Mouse (Mus musculus) liver (tissue): ENCODE data around the gene 1700019D03Rik.
"Not testable (repeated sequence)": the region's sequence is repeated elsewhere in the genome, so short reads cannot be mapped to it uniquely, and the experiment has no call there.

Source experiments
- DNase-seq: peaks from one replicate; pipeline ENCODE4 v3.0.0-alpha.2; 2020; ENCODE audit warnings: mixed read lengths

Gene 1700019D03Rik

GRCm38 (mm10) chr1:52953548-52953947 lies 66.4 kb downstream of the 1700019D03Rik start:
- DNase-seq = no peak

- DNase-seq = peak; percentile 28
Observed at GRCm38 (mm10) chr1:52952551-52953397, 67.2 kb downstream of the 1700019D03Rik start.

GRCm38 (mm10) chr1:52952143-52952542 lies 67.8 kb downstream of the 1700019D03Rik start:
- DNase-seq = no peak

DNA sequence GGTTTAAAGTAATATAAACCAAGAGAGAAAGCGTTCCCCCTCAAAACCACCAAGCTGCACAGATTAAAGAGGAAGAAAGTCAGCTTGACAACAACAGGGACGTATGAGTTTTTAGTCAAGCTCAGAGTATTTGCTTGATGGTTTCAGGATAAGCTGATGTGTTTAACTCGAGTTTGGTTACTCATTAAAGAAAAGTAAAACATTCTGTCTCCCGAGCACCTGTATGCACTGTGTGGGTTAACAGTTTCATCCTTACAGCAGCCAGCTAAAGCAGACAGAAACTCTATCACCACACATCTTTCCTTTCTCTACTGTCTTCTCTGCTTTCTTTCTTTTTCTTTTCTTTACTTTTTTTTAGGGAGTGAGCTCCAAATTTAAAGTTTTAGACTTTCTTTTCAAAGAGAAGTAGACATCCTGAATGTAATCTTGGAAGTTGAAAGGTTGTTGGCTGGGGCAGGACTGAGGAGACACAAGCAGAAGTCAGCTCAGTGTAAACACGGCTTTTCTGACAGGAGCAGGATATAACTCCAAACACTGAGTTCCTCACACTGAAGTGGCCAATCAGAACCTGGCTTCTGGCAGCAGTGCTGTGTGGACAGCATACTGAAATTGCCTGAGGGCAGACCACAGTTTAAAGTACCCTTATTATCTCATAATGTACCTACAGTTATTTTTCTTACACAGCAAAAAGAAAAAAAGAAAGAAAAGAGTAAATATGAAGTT lies 68.7 kb downstream of the 1700019D03Rik start:
- no peak for DNase-seq

DNA sequence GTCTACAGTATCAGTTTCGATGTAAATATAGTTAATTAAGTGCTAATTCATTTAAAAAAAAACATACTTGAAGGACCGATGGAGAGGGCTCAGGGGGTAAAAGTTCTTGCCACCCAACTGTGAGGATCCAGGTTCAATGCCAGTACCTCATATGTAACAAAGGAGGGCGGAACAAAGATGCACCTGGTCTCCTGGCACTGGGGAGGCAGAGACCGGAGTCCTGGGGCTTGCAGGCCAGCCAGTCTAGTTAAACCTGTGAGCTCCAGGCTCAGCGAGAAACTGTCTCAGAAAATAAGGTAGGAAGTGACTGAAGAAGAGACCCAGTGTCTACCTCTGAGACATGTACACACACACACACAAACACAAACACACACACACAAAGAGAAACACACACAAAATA lies 72.1 kb downstream of the 1700019D03Rik start:
- DNase-seq = no peak

DNA sequence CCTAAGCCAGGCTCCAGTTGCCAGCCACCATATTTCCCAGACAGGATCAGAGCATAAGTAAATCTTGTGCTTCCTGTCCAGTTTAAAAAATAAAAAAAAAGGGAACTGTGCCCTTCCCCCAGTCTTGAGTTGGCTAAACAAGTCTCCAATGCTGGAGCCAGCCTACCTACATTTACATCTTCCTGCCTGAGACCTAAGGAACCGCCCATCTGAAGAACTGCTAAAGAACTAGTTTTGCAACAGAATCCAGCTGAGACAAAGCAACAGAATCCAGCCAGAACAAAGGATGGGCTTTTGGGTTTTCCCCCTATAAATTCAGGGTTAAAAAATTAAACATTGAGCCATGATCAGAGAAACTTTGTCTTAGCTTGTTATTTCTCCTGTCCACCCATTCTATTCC lies 81.0 kb downstream of the 1700019D03Rik start:
- DNase-seq = no peak

GRCm38 (mm10) chr1:52934494-52934893 lies 85.5 kb downstream of the 1700019D03Rik start:
- DNase-seq = no peak

GRCm38 (mm10) chr1:52924482-52924881 lies 95.5 kb downstream of the 1700019D03Rik start:
- DNase-seq = not testable (repeated sequence)

DNA sequence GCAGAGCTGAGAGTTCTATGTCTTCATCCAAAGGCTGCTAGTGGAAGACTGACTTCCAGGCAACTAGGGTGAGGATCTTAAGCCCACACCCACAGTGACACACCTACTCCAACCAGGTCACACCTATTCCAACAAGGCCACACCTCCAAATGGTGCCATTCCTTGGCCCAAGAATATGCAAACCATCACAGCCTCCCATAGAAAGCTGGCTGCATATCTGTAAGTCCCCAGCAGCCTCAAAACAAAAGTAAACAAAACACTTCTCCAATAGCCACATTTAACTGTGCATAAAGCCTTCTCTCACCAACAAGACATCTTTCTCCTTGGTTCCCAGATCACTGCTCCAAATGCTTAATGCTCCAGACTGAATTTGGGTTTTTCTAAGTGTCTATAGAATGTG lies 101.1 kb downstream of the 1700019D03Rik start:
- DNase-seq = not testable (repeated sequence)

DNA sequence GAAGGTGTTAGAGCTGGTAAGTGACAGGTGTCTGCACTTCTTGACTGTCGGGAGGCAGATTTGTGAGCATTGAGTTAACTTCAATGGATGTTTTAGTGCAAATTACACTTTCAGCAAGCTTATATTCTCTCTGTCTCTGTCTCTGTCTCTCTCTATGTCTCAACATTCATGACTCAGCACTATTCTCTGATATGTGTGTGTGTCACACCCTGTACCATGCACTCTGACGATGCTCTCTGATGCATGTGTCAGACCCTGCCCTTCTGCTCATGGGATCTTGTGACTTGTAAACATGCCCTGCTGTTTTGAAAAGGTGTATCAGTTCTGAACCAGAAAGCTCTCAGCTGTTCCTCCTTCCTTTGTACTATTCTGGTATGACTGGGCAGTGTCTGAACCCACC lies 103.3 kb downstream of the 1700019D03Rik start:
- DNase-seq = peak; percentile 6

- DNase-seq = no peak
Observed at GRCm38 (mm10) chr1:52909783-52910182, 110.2 kb downstream of the 1700019D03Rik start.

- DNase-seq = no peak
Observed at GRCm38 (mm10) chr1:52884208-52884607, 135.8 kb downstream of the 1700019D03Rik start.
